Mouse (Mus musculus): ENCODE measurements around the gene Cdnf. TPM values are rescaled to one million over a fixed set of nuclear protein-coding genes. Genes with fewer than 3 reads are reported as not detected.

Gene Cdnf
- polyA plus RNA-seq, 1 experiment, result not detected

GRCm38 (mm10) chr2:3570606-3571005 is 57.8 kb downstream of the Cdnf start:
- WGBS, result 89% methylated on average over 11 of the region's 11 CpGs
- H3K4me3 ChIP-seq (ENCODE audit: insufficient read depth, low read depth, low read length), result no peak overlapping the region
- no peak overlapping the region for H3K27ac ChIP-seq (ENCODE audit: insufficient read depth, low read depth, low read length)
- TF ChIP-seq POLR2A (IDR thresholded peaks at IDR 0.05; ENCODE audit: insufficient read depth, low read depth, low read length) (no peak), CTCF (IDR thresholded peaks at IDR 0.05; ENCODE audit: insufficient read depth, low read depth, low read length) (no peak)
- no peaks in the 10 kb centered on the region for H3K4me1 ChIP-seq (ENCODE audit: control insufficient read depth, insufficient read depth, low read length)

DNA sequence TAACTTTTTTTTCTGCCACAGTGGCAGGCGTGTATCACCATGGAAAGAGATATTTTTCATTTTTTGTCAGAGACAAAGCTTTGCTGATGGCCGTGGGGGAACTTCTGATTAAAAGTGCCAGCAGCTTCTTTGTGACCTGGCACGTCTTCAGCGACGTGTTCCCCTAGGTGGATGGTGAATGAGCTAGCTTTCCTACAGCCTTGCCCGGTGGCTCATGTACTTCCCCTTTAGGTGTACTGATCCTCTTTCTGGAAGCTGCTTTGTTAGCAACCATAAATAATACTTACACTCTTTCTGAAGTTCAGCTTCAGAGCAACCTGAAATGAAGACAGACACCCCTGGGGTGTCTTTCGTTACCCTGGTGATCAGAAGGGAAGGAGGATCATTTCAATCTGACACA is 61.1 kb downstream of the Cdnf start:
- 87% methylated on average over 7 of the region's 7 CpGs for WGBS
- no peak overlapping the region for H3K4me3 ChIP-seq (ENCODE audit: insufficient read depth, low read depth, low read length)
- H3K4me1 ChIP-seq (ENCODE audit: control insufficient read depth, insufficient read depth, low read length), result no peaks in the 10 kb centered on the region
- TF ChIP-seq CTCF (IDR thresholded peaks at IDR 0.05; ENCODE audit: insufficient read depth, low read depth, low read length) (no peak), POLR2A (IDR thresholded peaks at IDR 0.05; ENCODE audit: insufficient read depth, low read depth, low read length) (no peak)
- no peak overlapping the region for H3K27ac ChIP-seq (ENCODE audit: insufficient read depth, low read depth, low read length)

DNA sequence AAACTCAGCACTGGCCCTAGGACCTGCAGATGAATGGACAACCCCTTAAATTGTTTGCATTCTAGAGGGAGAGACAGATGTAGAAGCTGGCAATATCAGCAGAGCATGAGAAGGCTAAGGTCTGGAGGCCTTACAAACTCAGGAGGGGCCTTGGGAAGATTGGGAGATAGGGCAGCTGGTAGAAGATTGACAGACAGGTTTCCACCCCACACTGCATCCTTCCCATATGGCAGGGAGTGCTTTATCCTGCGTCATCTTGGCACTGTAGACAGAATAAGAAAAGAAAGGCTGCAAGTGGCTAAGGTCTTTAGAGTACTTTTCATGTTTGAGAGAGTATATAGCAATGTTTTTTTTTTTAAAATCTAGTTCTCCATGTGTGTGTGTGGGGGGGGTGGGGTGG is 62.3 kb downstream of the Cdnf start:
- WGBS, result 90% methylated on average over 1 of the region's 1 CpGs
- TF ChIP-seq POLR2A (IDR thresholded peaks at IDR 0.05; ENCODE audit: insufficient read depth, low read depth, low read length) (no peak), CTCF (IDR thresholded peaks at IDR 0.05; ENCODE audit: insufficient read depth, low read depth, low read length) (no peak)
- no peak overlapping the region for H3K27ac ChIP-seq (ENCODE audit: insufficient read depth, low read depth, low read length)
- H3K4me1 ChIP-seq (ENCODE audit: control insufficient read depth, insufficient read depth, low read length), result no peaks in the 10 kb centered on the region
- no peak overlapping the region for H3K4me3 ChIP-seq (ENCODE audit: insufficient read depth, low read depth, low read length)

Other genes with a start within 250 kb of the Cdnf start
- not detected in 2 replicates for gene Nmt2, start 228.8 kb upstream of the Cdnf start, polyA plus RNA-seq (2012; ENCODE audit: insufficient read depth, insufficient read length, low replicate concordance, missing spikeins)
- gene Rpp38, start 180.4 kb upstream of the Cdnf start, polyA plus RNA-seq (2012; ENCODE audit: insufficient read depth, insufficient read length, low replicate concordance, missing spikeins), result not detected in 2 replicates
- gene Acbd7, start 176.9 kb upstream of the Cdnf start, polyA plus RNA-seq (2012; ENCODE audit: insufficient read depth, insufficient read length, low replicate concordance, missing spikeins), result not detected in 2 replicates
- gene Olah, start 115.8 kb upstream of the Cdnf start, polyA plus RNA-seq (2012; ENCODE audit: insufficient read depth, insufficient read length, low replicate concordance, missing spikeins), result not detected in 2 replicates
- not detected in 2 replicates for gene Meig1, start 90.4 kb upstream of the Cdnf start, polyA plus RNA-seq (2012; ENCODE audit: insufficient read depth, insufficient read length, low replicate concordance, missing spikeins)
- gene Dclre1c, start 88.9 kb upstream of the Cdnf start, polyA plus RNA-seq (2012; ENCODE audit: insufficient read depth, insufficient read length, low replicate concordance, missing spikeins), result not detected in 2 replicates
- gene Suv39h2, start 38.0 kb upstream of the Cdnf start, polyA plus RNA-seq (2012; ENCODE audit: insufficient read depth, insufficient read length, low replicate concordance, missing spikeins), result not detected in 2 replicates
- not detected in 2 replicates for gene Gm45902, start 240 bp upstream of the Cdnf start, polyA plus RNA-seq (2012; ENCODE audit: insufficient read depth, insufficient read length, low replicate concordance, missing spikeins)
- gene Hspa14, start 216 bp upstream of the Cdnf start, polyA plus RNA-seq (2012; ENCODE audit: insufficient read depth, insufficient read length, low replicate concordance, missing spikeins), result not detected in 2 replicates
- gene Fam107b, start 57.5 kb downstream of the Cdnf start, polyA plus RNA-seq (2012; ENCODE audit: insufficient read depth, insufficient read length, low replicate concordance, missing spikeins), result 84.5 TPM in 1 of 2 replicates, not detected in the other